Mouse (Mus musculus): ENCODE results near the gene Tmem107.

DNA sequence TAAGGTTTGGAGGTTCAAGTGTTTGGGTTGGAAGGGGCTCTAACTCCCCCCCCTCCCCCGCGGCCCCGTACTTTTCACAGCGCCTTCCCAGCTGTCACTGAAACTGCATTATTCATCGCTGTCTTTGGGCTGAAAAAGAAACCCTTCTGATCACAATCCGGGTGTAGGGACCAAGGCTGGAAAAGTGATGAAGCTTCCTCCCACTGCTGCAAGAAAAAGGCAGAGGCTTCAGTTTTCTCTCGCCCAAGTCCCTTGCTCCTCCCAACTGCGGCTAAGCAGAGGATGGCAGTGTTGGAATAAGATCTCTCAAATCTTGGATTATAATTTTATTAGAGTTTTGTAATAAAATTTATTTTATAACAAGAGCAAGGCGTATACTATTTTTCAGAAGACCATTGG is 2.1 kb downstream of the Tmem107 start:
- no peak for TF ChIP-seq ZNF384 (IDR thresholded peaks at IDR 0.05; ENCODE audit: low read depth, low read length)
- no peak for TF ChIP-seq HCFC1 (IDR thresholded peaks at IDR 0.05; ENCODE audit: borderline replicate concordance, insufficient read depth, low read length)
- no peak for TF ChIP-seq CHD2 (IDR thresholded peaks at IDR 0.05; ENCODE audit: low read depth, low read length)
